Mouse (Mus musculus) monocyte, adult 5-6 weeks (primary cell): ENCODE results near the gene Hmcn1. TPM values are rescaled to one million over a fixed set of nuclear protein-coding genes. Genes with fewer than 3 reads are reported as not detected.

Experiments
- ATAC-seq: fragments of 153-309, 156-312 bp; replicated peaks from 2 replicates; pipeline ENCODE4 v1.8.0; 2017; ENCODE audit warnings: mild to moderate bottlenecking; ENCODE audit not compliant: low TSS enrichment, insufficient number of reproducible peaks, severe bottlenecking, poor library complexity, low FRiP score
- total RNA-seq: library from RNA; stranded (forward); fragments of 200-1000, 200-491, 200-594 nt; gene quantifications from 3 replicates; pipeline ENCODE4 v1.2.3, GENCODE M21; 2017

Gene Hmcn1
- total RNA-seq, 1 experiment from 2014 or later = not detected

GRCm38 (mm10) chr1:151001868-151002428 is 8.7 kb upstream of the Hmcn1 start:
- 0 out of 2 replicates have a peak, but pooled peaks have one; percentile 38 for ATAC-seq

- ATAC-seq = no peak
Observed at GRCm38 (mm10) chr1:151000714-151001113, 7.5 kb upstream of the Hmcn1 start.

- no peak for ATAC-seq
Observed at GRCm38 (mm10) chr1:150994612-150995011, 1.4 kb upstream of the Hmcn1 start.

GRCm38 (mm10) chr1:150992711-150993161 is 499 bp downstream of the Hmcn1 start:
- no peak for ATAC-seq

DNA sequence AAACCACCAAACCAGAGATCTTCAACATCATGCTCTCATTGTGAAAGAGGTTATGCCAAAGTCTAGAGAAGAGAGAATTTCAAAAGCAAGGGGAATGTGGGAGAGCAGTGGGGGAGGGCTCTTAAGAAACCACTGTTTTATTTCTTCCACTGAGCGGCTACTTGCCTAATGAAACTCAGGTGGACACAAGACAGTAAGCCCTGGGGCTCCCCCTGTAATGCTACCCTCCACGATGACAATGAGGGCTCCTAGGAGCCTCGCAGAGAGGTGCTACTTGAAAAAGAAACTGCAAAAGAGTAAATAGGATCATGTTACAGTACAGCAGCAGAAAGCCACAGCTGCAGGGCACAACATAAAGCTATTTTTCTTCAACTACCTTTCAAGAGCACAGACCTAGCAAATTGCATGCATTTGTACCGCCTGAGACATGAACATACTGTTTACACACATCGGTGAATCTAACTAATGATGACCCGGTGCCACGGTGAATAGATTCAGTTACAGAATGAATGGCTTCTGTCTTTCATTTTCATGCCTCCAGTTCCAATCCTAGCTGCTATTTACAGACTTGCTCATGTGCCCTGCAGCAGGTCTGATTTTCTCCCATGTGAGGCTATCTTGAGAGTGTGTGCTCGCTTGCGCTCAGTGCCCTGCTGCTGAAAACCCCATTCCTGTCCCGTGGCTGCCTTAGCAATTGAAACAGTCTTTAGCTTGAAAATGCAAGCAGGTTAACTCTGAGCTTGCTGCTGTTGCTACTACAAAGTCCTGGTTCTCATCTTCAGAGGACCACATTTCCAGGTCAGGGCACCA is 1.3 kb downstream of the Hmcn1 start:
- no peak for ATAC-seq

- no peak for ATAC-seq
Observed at GRCm38 (mm10) chr1:150984888-150985287, 8.3 kb downstream of the Hmcn1 start.

DNA sequence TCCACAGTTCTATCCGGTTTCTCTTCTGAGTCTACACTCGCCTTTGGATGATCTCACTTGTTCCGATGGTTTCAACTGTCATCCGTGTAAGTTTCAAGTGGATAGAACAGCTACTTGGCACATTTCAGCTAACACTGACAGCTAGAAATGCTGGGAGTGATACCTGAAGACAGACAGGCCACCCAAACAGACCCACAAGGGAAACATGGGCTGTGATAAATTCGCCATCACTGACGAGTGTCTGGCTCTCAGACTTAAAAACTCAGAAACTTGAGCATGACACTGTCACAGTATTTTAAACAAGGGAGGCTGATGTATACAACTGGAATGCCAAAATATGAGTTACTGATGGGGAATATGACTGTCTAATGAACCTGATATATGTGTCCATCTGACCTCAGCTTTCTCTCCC is 9.1 kb downstream of the Hmcn1 start:
- no peak for ATAC-seq

DNA sequence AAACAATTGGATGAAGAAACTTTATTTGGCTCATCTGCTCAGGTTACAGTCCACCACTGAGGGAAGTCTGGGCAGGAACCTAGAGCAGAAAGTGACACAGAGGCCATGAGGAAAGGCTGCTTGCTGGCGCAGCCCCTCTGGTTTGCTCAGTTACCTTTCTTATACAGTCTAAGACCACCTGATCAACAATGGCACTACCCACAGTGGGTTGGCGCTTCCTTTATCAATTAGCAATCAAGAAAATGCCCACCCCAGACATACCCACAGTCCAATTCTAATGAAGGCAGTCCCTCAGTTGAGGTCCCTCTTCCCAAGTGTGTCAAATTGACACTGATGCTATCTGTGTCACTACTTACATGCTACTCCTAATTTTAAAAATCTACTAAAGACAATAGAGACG is 14.6 kb downstream of the Hmcn1 start:
- no peak for ATAC-seq

GRCm38 (mm10) chr1:150976263-150976662 is 17.0 kb downstream of the Hmcn1 start:
- no peak for ATAC-seq

DNA sequence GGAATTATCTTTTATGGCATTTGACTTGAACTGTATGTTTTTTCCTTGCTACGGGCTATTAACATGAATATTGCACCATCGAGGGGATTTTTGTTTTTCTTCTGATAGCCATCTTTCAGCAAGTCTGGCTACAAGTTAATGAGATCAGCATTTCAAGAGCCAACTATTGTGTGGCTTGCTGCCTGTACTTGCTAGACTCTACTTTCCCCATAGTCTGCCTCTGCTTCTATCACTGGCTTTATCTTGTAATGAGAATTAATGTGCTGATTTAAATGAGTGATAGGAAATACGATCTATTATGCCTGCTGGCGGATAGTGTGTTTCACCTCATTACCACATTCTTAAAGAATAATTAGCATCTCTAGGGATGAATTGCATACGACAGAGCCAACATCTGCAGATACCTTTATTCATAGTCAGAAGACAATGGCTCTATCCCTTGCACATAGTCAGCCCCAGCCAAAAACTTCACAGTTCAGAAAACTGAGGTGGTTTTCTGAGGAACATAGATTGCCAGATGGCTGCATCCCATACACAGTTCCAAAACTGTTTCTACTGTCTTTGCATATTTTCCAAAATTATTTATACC is 33.7 kb downstream of the Hmcn1 start:
- no peak for ATAC-seq

GRCm38 (mm10) chr1:150951004-150951403 is 42.2 kb downstream of the Hmcn1 start:
- ATAC-seq = no peak

- no peak for ATAC-seq
Observed at GRCm38 (mm10) chr1:150950046-150950445, 43.2 kb downstream of the Hmcn1 start.

DNA sequence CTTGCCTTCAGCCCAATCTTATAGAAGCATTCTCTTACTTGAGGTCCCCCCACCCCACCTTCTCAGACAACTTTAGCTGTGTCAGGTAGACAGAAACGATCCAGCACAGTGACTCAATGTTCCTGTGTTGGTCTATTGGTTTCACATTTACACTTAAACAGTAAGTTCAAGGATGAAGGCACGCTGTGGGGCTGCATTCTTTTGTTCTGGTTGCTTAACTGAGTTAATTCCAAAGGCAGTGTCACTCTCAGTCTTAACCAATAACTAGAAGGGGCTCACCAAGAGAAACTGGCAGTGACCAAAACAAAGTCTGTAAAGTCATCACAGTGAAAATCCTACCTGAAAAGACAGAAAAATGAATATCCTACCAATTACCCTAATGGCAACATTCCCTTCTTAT is 44.3 kb downstream of the Hmcn1 start:
- no peak for ATAC-seq

GRCm38 (mm10) chr1:150943601-150944000 is 49.6 kb downstream of the Hmcn1 start:
- no peak for ATAC-seq

GRCm38 (mm10) chr1:150942143-150942542 is 51.1 kb downstream of the Hmcn1 start:
- no peak for ATAC-seq

DNA sequence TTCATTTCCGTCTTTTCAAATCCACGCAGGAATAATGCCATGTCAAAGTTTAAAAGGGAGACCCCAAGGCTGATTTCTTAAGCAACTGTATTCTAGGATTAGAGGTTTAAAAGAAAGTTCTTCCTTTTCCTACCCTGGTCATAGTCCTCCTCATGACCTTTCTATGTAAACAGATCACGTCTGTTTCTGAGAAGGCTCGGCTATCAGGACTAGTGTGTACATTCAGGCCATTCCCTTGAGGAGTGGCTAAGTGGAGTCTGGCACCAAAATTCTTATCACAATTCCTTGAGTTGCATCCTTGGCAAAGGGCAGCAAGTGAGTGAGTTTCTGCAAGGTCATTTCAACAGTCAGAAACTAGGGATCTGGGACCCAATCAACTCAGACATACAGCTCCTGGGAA is 56.4 kb downstream of the Hmcn1 start:
- no peak for ATAC-seq

DNA sequence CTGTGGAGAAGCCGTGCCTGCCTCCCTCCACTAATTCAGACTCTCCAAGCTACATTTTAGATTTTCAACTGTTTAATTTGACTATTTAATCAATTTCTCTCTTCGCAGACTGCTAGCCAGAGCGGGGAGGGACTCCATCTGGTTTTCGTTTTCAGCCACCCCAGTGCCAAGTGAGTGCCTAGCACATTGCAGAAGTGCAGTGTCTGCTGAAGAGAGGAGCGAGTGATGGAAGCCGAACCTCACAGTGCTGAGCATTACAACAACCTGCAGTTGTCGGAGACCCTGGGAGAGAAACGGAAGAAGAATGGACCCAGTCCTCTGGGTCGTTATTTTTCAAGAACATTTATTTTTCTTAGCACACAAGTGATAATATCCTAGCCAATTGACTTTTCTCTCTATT is 59.6 kb downstream of the Hmcn1 start:
- ATAC-seq = no peak

- ATAC-seq = no peak
Observed at GRCm38 (mm10) chr1:150920860-150921259, 72.4 kb downstream of the Hmcn1 start.

DNA sequence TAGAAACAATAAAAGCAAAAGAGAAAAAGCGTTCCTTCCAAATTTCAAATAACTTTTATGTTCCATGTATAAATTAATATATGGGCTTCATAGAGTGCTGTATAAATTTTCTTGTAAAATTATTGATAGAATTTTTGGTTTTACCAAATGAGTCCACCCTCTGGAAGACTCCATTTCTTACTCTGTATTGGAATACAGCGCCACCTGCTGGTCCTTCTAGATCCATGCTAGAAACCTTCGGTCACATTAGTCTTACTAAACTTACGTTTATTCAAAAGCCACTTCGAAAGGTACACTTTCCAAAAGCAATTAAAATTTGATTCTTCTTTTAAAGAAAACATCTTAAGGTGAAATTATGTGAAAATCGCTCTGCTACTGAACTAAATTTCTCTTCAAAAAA is 73.0 kb downstream of the Hmcn1 start:
- ATAC-seq = no peak

DNA sequence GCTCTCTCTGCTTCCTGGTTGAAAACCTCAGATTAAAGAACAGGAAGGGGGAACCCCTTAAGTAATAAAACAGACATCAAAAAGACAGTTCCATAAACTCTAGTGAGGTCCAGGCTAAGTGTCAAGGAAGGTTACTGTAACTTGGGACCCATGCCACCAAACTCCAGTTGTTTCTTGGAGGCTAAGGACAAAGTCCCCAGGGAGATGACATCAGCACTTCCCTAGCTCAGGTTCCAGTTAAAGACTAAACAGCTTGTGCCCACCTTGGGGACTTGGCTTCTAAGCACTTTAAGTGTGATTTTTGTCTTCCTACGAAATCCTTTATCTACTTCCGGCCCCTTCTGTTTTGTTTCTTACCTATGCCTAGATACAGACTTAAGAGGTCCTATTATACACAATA is 78.3 kb downstream of the Hmcn1 start:
- ATAC-seq = no peak
